Mouse (Mus musculus) cerebellum, adult 18-20 months (tissue): ENCODE measurements around the gene Jph3.
A peak's percentile ranks its signal among the peaks of the same experiment; 100 is the strongest.

Experiments used
- DNase-seq, 2 experiments: peaks; one replicate each; pipeline ENCODE4 v3.0.0; 2021

Jph3 gene

DNA sequence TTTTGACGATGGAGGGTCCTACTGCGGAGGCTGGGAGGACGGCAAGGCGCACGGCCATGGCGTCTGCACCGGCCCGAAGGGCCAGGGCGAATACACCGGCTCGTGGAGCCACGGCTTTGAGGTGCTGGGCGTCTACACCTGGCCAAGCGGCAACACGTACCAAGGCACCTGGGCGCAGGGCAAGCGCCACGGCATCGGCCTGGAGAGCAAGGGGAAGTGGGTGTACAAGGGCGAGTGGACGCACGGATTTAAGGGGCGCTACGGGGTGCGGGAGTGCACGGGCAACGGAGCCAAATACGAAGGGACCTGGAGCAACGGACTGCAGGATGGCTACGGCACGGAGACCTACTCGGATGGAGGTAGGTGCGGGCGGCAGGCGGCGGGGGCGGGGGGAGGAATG lies 1.2 kb downstream of the Jph3 start:
- DNase-seq, result peak; percentile 56 to 71

DNA sequence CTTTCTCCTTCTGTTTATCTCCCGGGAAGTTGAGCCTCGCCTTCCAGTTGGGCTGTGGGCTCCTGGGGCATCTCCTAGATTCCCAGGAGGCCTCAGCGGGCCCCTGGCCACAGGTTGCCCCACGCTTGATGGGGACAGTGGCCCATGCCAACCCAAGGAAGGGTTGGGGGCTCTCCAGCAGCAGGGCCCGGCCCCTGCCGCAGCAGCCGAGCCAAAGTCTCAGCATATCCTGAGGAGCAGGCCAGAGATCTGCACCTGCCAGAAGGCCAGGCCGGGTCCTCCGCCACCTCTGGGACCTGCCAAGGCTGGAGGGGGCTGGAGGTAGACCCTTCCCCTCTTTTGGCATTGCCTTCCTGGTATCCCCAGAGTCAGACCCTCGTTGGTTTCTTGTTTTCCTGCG lies 1.6 kb downstream of the Jph3 start:
- DNase-seq, result no peak

DNA sequence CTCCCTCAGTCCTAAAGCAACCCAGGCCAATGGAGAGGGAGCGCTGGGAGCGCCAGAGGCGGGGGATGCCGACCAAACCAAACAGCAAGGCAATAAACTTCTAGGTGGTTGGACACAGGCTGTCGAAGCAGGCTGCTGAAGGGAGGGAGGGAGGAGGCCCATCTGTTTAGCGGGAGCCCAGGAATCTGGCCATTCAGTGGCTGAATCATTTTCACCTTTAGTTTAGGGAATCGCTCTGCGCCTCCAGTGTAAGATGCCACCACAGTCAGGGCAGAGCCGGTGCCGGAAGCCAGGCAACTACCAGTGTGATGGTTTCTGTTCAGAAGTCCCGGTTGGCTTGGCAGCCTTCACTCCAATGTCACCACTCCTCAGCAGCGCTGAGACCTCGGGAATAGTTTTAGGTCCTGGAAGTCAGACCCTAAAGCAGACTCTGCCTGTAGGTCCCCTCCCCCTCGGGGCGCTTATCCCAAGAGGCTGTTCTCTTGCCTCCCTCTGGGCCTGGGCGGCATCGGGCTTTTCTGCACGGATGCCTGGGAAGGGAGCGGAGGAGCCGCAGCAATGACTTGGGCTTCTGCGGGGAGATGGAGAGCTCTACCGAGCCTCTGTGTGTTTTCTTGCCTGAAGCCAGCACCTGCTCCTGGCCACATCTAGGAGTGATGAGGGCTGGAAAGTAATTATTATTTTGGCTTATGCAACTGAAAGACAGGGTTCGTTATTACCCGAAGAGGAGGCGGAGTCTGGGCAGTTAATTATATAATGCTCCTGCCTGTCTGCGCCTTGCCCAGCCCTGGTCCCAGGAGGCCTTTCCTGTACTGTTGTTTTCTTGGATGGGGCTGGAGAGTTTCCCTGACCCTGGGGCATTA lies 2.3 kb downstream of the Jph3 start:
- DNase-seq, result peak; percentile 83 to 92

DNA sequence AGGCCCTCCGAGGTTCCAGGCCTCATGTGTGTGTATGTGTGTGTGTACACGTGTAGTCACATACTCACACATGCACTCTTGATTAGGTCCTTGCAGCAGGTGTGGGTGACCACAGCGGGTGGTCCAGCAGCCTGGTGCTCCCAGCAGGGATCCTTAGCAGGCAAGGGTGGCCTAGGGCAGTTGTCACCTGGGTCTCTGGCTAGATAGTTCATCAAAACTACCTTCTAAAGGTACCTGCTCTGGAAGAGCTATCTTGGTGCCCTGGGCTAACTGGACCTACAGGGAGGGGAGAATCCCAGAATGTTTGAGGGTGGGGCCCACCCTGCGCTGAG lies 2.9 kb downstream of the Jph3 start:
- DNase-seq, result no peak

DNA sequence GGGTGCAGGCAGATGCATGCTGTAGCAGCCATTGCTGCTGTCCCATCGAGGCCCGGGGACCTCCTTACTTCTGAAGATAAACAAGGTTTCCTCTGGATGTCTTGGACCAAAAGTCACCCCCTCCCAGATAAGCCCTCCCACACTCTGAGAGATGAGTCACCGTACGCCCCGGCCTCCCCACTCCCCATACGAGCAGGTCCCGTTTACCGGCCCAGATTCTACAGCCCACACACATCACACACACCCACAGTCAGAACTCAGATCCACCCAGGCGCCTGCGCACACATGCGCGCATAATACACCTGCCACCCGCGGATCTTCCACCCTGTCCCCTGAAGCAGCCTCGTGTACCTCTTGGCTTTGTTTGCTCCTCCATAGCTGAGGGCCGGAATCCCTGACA lies 4.8 kb downstream of the Jph3 start:
- no peak for DNase-seq

DNA sequence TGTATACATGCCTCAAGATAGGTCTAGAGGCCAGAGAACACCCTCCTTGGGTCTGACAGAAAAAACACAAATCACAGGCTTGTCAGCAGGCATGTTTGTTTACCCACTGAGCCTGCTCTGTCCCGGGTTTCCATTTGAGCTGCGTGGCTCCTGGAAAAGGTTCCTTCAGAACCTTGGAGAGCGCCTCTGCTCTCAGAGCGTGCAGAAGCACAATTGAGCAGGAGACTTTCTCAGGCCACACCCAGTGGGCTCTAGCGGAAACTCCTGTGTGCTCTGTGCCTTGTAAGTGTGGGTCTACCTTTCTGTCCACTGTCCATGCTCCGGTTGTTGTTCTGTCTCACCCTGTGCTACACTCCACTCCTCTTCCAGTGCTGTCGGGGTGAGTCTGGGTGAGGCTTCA lies 6.8 kb downstream of the Jph3 start:
- no peak for DNase-seq

DNA sequence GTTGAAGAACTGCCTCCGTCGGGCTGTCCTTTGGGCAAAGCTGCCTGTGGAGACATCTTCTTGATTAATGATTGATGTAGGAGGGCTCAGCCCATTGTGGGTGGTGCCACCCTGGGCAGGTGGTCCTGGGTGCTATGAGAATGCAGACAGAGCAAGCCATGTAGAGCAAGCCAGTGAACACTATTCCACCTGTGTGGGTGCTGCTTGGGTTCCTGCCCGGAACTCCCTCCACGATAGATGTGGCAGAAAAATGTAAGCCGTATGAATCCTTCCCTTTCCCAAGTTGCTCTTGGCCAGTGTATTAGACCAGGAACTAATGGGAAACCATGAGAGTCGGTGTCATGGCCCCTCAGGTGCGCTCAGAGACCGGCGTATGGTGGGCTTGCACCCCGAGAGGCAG lies 11.3 kb downstream of the Jph3 start:
- DNase-seq, result no peak

DNA sequence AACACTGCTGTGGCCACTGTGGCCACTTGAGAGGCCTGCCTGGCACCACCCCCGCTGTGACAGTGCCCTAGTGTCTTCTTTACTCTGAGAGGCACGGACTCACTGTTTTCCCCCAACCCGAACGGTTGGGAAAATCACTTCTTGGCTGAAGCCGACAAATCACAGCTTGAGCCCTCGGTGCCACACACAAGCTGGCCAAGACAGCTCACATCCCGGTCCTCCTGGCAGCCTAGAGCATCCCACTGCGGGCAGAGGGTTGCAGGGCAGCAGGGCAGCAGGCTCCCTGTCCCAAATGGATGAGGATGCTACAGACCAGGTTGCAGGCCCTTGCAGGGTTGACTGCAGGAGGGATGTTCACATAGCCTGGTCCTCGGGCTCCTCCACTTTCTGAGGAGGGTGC lies 20.1 kb downstream of the Jph3 start:
- peak; percentile 85 to 91 for DNase-seq

DNA sequence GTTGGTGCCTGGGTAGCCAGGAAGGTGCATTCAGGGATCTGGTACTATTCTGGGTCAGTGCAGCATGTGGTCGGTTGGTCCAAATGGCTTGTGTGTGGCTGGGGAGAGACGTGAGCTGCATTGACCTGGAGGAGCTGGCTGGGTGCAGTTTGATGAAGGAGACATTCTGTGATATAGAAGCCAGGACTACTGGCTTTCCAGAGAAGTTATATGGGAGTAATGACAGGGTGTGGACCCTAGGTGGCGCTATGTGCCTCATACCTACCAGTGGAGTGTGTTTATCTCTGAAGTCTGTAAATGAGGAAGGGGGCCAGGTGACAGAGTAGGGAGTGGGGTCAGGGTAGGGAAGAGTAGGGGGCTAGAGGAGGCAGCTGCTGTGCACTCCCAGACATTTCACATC lies 21.1 kb downstream of the Jph3 start:
- peak; percentile 48 to 64 for DNase-seq

DNA sequence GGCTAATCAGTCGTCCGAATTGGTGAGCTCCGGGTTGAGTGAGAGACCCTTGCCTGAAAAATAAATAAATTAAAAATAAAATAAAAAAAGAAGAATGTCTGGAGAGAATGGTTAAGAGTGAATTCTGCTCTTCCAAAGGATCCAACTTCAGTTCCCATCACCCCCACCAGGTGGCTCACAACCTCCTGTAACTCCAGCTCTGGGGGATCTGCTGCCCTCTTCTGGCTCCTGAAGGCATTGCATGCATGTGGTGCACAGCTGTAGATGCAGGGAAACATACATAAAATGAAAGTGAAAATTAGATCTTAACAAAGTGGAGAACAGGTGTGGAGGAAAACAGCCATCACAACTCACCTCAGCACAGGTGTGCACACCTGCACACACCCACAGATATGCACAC lies 22.0 kb downstream of the Jph3 start:
- DNase-seq, result peak; percentile 53 to 71

DNA sequence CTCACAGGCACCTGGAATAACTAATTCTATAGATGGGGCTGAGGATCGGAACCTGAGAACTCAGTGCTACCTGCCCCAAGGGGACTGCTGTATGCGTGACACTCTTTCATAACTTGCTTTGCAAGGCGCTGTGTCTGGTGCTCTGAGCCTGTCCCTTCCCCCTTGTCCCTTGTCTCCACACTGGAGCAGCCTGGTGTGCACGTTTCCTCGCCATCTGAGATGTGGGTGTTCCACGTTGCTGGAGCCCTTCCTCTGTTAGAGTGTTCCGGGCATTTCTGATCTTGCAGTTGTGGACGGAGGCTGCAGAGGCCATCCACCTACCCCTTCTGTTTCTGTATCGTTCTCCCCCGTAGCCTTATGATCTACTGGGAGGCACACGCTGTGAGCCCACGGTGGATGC lies 29.0 kb downstream of the Jph3 start:
- no peak for DNase-seq

DNA sequence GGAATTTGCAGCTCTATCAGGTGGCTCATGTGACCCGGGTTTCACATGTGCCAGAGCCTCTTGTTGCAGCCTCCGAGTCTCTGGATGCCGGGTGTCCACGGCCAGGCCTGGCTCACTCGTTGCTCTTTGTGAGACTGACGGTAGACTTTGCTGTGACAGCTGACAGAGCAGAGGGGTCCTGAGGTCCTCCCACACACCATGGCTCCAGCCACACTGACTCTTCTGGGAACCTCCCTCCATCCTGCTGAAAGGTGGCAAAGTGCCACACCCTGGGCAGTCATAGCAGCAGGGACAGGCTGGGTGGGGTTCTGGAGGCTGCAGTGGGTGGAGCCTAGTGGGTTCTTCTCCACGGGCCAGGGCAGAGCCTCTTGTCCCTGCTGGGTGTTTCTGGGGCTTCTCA lies 31.1 kb downstream of the Jph3 start:
- peak; percentile 64 to 73 for DNase-seq

DNA sequence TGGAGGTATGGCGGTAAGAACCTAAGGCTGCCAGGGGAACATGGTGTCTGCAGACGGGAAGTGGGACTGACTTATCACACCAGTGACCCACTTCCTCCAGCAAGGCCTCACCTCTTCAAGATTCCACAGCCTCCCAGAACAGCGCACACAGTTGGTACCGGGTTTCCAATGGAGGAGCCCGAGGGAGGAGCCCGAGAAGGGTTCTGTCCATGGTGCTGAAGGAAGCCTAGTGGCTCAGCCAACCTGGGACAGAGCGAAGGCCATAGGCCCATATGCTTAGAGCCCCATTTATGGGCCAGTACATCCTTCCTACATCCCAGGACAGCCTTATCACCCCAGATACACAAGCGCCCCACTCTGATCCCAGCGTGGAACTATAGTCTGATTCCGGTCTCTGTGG lies 32.1 kb downstream of the Jph3 start:
- no peak for DNase-seq

DNA sequence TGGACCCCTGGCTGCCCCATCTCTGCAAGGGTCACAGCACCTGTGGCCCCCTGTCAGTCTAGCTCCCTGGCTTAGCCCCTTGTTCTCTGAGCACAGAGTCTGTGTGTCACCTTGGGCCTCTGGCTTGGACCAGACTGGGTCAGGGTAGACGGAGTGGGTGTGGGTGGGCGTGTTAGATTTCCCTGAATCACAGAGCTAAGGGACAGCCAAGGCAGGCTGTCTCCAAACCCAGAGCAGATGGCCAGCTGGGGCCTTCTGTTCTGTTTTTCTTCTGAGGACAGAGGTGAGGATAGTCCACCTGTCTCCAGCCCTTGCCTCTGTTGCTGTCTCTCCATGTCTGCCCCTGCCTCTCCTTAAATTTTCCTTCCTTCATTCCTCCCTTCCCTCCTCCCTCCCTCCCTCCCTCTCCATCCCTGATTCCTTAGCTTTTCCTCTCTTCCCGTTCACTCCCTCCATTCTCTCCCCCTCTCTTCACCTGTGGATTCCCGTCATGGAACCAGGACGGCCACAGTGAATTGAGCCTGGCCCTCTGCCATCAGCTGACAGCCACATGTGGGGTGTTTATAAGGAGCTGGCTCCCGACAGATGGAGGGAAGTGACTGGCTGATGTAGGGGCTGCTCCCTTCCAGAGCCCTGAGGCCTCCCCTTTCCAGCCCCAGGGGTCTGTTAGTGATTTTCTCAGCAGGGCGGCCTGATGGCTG lies 33.7 kb downstream of the Jph3 start:
- DNase-seq, result peak in 1 of 2 experiments; percentile 43

DNA sequence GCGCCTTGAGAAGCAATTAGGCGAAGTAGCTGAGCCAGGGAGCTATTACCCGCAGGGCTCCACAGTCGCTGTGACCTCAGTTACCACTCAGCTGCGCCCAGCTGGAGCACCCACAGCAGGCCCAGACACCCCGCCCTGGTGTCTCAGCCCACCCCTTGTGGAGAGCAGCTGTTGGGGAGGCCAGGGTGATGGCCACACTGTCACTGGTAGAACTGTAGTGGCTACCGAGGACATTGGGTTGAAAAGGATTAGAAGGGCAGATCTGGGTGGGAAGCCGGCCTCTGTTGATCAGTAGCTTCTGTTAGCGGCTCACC lies 34.2 kb downstream of the Jph3 start:
- DNase-seq, result no peak

DNA sequence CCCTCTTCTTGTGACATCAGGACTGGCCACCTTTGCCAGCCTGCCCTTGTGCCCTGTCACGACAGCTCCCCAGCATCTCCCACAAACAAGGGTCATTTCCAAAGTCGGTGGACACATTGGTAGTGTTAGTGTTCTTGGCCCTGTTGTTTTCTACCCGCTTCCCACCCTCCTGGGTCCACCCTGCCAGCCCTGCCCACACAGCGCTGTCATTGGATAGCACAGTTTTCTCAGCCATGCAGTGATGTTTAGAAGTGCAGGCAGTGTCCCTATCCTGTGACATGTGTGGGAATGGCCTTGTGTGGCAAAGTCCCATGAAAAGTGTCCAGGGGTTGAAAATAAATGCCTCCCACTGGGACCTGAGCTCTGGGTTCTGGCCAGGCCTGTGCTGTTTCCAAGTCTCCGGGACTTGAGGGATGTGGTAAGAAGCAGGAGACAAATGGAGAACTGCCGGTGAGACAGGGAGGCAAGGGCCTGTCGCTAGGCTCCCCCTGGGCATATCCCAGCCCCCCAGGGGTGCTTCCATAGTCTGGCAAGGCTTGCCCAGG lies 36.2 kb downstream of the Jph3 start:
- no peak for DNase-seq

DNA sequence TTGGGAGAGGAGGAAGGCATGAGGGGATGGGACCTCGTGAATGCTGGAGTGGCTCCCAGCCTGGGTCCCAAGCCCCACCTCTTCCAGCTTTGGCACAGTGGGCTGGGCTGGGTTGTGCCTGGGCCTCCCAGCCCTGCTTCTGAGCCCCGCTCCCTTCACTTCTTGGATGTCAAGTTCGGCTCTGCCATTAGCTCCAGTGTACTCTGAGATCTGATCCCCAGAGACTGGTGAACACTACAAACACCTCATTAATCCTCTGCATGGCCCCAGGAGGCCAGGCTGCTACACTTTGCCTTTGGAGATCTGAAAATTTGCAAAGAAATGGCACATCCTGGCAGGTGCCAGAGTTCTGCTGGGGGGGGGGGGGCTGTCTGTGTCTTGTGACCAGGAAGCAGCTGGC lies 39.7 kb downstream of the Jph3 start:
- DNase-seq, result no peak

DNA sequence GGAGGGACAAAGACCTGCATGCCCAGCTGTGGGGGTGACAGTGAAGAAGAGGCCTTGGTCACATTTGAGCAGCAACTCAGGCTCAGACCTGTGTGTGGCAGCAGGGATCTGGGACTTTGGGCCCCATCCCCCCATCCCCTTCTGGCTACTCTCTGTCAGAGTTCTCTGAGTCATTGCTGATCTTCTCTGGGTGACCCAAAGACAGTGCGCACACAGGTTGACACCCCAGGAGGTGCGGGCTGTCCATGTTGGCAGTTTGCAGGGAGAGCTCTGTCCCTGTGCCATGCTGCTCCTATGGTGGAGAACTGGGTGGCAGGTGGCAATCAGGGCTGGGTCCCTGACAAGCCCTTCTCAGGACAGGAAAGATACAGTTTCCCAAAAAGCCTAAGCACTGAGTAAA lies 40.2 kb downstream of the Jph3 start:
- DNase-seq, result peak; percentile 70 to 74

DNA sequence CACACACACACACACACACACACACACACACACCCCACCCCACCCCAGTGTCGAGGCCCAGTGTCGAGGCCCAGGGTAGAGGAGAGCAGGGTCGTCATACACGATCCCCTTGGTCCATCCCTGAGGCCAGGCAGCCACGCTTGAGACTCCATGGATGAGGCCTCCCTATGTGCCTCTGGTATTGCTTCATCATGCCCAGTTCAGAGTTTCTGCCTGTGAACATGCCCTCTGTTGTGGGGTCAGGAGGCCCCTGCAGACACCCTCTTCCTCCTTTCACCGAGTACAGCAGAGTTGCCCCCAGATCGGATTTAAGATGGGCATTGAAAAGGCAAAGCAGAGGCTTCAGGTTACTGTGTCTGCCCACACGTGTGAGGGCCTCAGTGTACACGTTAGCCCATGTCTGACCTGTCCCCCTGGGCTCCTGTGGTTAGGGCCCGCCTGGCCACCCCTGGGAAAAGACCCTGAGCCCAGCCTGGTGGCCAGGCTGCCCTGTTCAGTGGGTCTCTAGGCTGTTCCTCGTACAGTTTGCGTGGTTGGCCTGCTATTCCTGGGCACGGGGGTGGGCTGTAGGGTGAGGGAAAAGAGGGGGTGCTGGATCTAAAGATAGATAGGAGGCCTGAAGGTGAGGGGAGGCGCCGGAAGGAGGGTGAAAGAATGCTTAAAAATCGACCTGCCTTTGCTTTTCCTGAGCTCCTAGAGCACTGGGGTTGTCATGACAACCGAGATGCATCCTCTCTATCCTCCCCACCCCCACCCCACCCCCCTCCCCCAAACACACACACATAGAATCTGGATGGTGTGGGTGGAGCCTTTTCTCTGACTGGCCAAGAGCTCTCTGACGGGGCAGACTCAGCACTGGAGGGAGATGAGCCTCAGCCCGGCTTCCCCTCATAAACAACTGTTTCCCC lies 41.7 kb downstream of the Jph3 start:
- no peak for DNase-seq

DNA sequence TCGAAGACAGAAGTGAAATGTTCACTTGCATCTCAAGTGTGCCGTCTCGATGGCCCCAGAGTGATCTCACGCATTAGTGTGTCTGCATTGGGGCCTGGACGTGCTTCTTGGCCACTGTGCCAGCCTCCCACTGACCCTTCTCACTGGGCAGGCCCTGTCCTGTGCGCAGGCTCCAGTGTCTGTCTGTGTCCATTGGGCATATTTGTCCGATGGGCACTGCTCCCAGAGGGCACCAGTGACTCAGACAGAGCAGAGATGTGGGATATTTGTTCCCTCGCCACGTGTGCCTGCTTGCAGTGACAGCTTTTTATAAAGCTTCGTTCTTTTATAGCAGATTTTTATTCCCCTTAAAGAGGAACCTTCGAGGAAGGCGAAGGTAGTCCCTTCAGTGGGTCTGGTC lies 44.5 kb downstream of the Jph3 start:
- peak in 1 of 2 experiments; percentile 58 for DNase-seq

DNA sequence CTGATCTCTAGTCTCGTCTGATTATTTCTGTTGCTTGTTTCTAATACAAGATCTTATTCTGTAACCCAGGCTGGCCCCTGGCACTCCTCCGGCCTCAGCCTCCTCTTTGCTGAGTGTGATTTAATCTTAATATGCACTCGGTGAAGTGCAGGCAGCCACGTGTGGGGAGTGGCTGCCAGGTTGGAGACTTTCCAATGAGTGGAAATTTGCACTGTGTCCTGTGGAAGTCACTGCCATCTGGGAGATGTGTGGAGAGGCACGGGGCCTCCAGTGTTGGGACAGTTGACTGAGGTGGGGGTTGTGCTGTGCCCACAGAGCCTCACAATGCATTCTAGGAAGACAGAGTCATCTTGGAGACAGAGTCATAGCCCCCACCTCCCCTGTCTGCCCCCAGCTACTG lies 53.1 kb downstream of the Jph3 start:
- peak; percentile 58 to 62 for DNase-seq

DNA sequence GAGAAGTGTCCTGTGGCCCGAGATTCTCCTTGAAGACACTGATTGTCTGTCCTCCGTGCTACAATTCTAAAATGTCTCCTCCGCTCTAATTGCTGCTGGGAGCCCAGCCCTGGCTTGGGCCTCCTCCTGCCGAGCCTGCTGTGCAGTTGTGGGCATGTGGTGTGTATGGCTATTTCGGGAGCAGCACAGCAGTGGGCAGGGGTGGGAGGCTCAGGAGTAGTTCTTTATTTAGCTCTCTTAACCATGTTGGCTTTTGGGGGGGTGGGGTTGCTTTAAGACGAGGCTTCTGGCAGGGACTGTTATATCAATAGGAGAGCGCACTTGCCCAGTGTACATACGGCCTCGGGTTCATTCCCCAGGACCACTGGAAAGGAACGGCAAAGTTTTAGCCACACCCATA lies 57.1 kb downstream of the Jph3 start:
- DNase-seq, result no peak

DNA sequence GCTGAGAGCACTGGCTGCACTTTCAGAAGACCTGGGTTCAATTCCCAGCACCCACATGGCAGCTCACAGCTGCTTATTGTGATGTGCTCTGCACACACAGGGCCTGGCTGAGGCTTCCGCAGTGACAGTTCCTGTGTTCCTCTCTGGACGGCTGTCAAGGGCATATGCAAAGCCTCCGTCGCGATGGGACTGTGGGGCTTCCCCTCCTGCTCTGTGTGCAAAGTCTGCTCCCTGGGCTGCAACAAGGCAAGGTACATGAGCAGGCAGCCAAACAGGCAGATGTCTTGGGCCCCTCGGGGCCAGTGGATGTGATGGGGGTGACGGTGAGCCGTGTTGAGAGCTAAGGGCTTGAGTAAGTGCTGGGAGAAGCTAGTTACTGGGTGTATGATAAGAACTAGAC lies 59.4 kb downstream of the Jph3 start:
- DNase-seq, result no peak

DNA sequence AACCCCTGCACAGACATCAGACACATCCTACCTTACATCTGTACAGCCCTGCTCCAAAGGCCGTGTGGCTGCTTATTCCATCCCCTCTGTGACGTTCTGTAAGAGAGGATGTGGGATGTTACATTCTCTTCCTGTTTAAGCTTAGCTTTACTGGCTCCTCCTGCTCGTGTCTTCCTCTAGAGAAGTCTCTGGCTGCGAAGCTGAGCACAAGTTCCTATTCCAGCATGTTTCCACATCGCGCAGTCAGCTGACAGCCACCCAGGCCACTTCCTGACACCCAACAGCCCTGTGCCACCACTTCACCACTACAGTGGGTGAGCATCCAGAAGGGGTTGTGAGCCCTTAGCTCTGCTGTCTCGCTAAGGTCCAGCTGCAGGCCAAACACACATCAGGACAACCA lies 62.7 kb downstream of the Jph3 start:
- DNase-seq, result no peak
